Mouse (Mus musculus): ENCODE results near the gene Dnajc13. TPM values are rescaled to one million over a fixed set of nuclear protein-coding genes. Genes with fewer than 3 reads are reported as not detected.

Gene Dnajc13
- polyA plus RNA-seq, 1 experiment from 2014 or later, result 10.7 TPM

GRCm38 (mm10) chr9:104144314-104144996 lies 118.3 kb downstream of the Dnajc13 start:
- TF ChIP-seq CTCF (IDR thresholded peaks at IDR 0.05; ENCODE audit: low read depth), result peak; percentile 66
- TF ChIP-seq EP300 (optimal IDR thresholded peaks at IDR 0.05), result no peak
- 81% methylated on average over 8 of the region's 8 CpGs for WGBS
- Histone ChIP-seq H3K27ac (replicated peaks) (no peak overlapping the region), H3K4me1 (replicated peaks; ENCODE audit: control insufficient read depth, insufficient read depth) (no peaks in the 10 kb centered on the region), H3K4me2 (replicated peaks; ENCODE audit: low read depth) (no peak overlapping the region), H3K36me3 (ENCODE audit: control insufficient read depth, insufficient read depth, low read length) (no peaks in the 10 kb centered on the region), H3K9ac (ENCODE audit: low read length) (no peak overlapping the region), H3K4me3 (ENCODE audit: low read depth, low read length) (no peak overlapping the region), H3K9me3 (ENCODE audit: control insufficient read depth, low read length) (no peaks in the 10 kb centered on the region), H3K27me3 (ENCODE audit: control insufficient read depth, insufficient read depth, low read length) (no peaks in the 10 kb centered on the region)
- no peak for DNase-seq (ENCODE audit: low spot score)
- no peak for ATAC-seq (ENCODE audit: low FRiP score, low TSS enrichment)

- Histone ChIP-seq H3K4me2 (replicated peaks; ENCODE audit: low read depth) (no peak overlapping the region), H3K36me3 (ENCODE audit: control insufficient read depth, insufficient read depth, low read length) (no peaks in the 10 kb centered on the region), H3K9me3 (ENCODE audit: control insufficient read depth, low read length) (no peaks in the 10 kb centered on the region), H3K27me3 (ENCODE audit: control insufficient read depth, insufficient read depth, low read length) (no peaks in the 10 kb centered on the region), H3K4me3 (ENCODE audit: low read depth, low read length) (no peak overlapping the region), H3K4me1 (replicated peaks; ENCODE audit: control insufficient read depth, insufficient read depth) (no peaks in the 10 kb centered on the region), H3K27ac (replicated peaks) (no peak overlapping the region), H3K9ac (ENCODE audit: low read length) (no peak overlapping the region)
- ATAC-seq (ENCODE audit: low FRiP score, low TSS enrichment) (no peak), DNase-seq (ENCODE audit: low spot score) (no peak)
- TF ChIP-seq EP300 (optimal IDR thresholded peaks at IDR 0.05) (no peak), CTCF (IDR thresholded peaks at IDR 0.05; ENCODE audit: low read depth) (no peak)
- WGBS, result 53% methylated on average over 14 of the region's 14 CpGs
These were observed 119.9 kb downstream of the Dnajc13 start for GRCm38 (mm10) chr9:104142805-104143204.

GRCm38 (mm10) chr9:104140351-104140750 lies 122.4 kb downstream of the Dnajc13 start:
- ATAC-seq (ENCODE audit: low FRiP score, low TSS enrichment), result no peak
- TF ChIP-seq CTCF (IDR thresholded peaks at IDR 0.05; ENCODE audit: low read depth) (no peak), EP300 (optimal IDR thresholded peaks at IDR 0.05) (no peak)
- Histone ChIP-seq H3K9ac (ENCODE audit: low read length) (no peak overlapping the region), H3K36me3 (ENCODE audit: control insufficient read depth, insufficient read depth, low read length) (no peaks in the 10 kb centered on the region), H3K4me1 (replicated peaks; ENCODE audit: control insufficient read depth, insufficient read depth) (no peaks in the 10 kb centered on the region), H3K4me2 (replicated peaks; ENCODE audit: low read depth) (no peak overlapping the region), H3K4me3 (ENCODE audit: low read depth, low read length) (no peak overlapping the region), H3K9me3 (ENCODE audit: control insufficient read depth, low read length) (no peaks in the 10 kb centered on the region), H3K27ac (replicated peaks) (no peak overlapping the region), H3K27me3 (ENCODE audit: control insufficient read depth, insufficient read depth, low read length) (no peaks in the 10 kb centered on the region)
- no peak for DNase-seq (ENCODE audit: low spot score)
- 77% methylated on average over 6 of the region's 6 CpGs for WGBS

- no peaks in the 10 kb centered on the region for H3K27me3 ChIP-seq (ENCODE audit: control insufficient read depth, insufficient read depth, low read length)
- DNase-seq (ENCODE audit: low spot score), result peak; percentile 22
- no peaks in the 10 kb centered on the region for H3K36me3 ChIP-seq (ENCODE audit: control insufficient read depth, insufficient read depth, low read length)
- no peak for TF ChIP-seq CTCF (IDR thresholded peaks at IDR 0.05; ENCODE audit: low read depth)
- TF ChIP-seq EP300 (optimal IDR thresholded peaks at IDR 0.05), result no peak
- H3K4me3 ChIP-seq (ENCODE audit: low read depth, low read length), result no peak overlapping the region
- no peaks in the 10 kb centered on the region for H3K4me1 ChIP-seq (replicated peaks; ENCODE audit: control insufficient read depth, insufficient read depth)
- H3K9ac ChIP-seq (ENCODE audit: low read length), result no peak overlapping the region
- ATAC-seq (ENCODE audit: low FRiP score, low TSS enrichment), result peak; percentile 81; the same call in 1 of the 2 replicates
- no peaks in the 10 kb centered on the region for H3K9me3 ChIP-seq (ENCODE audit: control insufficient read depth, low read length)
- H3K4me2 ChIP-seq (replicated peaks; ENCODE audit: low read depth), result no peak overlapping the region
- WGBS, result 42% methylated on average over 9 of the region's 9 CpGs
- H3K27ac ChIP-seq (replicated peaks), result peak overlapping the region; percentile 45
These were observed 132.5 kb downstream of the Dnajc13 start for GRCm38 (mm10) chr9:104130141-104130755.

GRCm38 (mm10) chr9:104128110-104128509 lies 134.6 kb downstream of the Dnajc13 start:
- DNase-seq (ENCODE audit: low spot score) (no peak), ATAC-seq (ENCODE audit: low FRiP score, low TSS enrichment) (no peak)
- 62% methylated on average over 2 of the region's 2 CpGs for WGBS
- H3K27ac ChIP-seq (replicated peaks), result no peak overlapping the region
- no peak overlapping the region for H3K4me3 ChIP-seq (ENCODE audit: low read depth, low read length)
- H3K4me2 ChIP-seq (replicated peaks; ENCODE audit: low read depth), result no peak overlapping the region
- 0 out of 2 replicates have a peak, but pooled peaks cover 2% of the 10 kb centered on the region for H3K4me1 ChIP-seq (replicated peaks; ENCODE audit: control insufficient read depth, insufficient read depth)
- no peak overlapping the region for H3K9ac ChIP-seq (ENCODE audit: low read length)
- TF ChIP-seq EP300 (optimal IDR thresholded peaks at IDR 0.05) (no peak), CTCF (IDR thresholded peaks at IDR 0.05; ENCODE audit: low read depth) (no peak)
- no peaks in the 10 kb centered on the region for H3K36me3 ChIP-seq (ENCODE audit: control insufficient read depth, insufficient read depth, low read length)
- no peaks in the 10 kb centered on the region for H3K27me3 ChIP-seq (ENCODE audit: control insufficient read depth, insufficient read depth, low read length)
- H3K9me3 ChIP-seq (ENCODE audit: control insufficient read depth, low read length), result no peaks in the 10 kb centered on the region

- ATAC-seq (ENCODE audit: low FRiP score, low TSS enrichment) (no peak), DNase-seq (ENCODE audit: low spot score) (no peak)
- H3K27ac ChIP-seq (replicated peaks), result no peak within 1 kb of the TSS
- H3K4me2 ChIP-seq (replicated peaks; ENCODE audit: low read depth), result no peak within 1 kb of the TSS
- no peaks in the 10 kb centered on the region for H3K9me3 ChIP-seq (ENCODE audit: control insufficient read depth, low read length)
- no peak within 1 kb of the TSS for H3K4me3 ChIP-seq (ENCODE audit: low read depth, low read length)
- H3K27me3 ChIP-seq (ENCODE audit: control insufficient read depth, insufficient read depth, low read length), result no peaks in the 10 kb centered on the region
- TF ChIP-seq EP300 (optimal IDR thresholded peaks at IDR 0.05), result no peak
- no peak for TF ChIP-seq CTCF (IDR thresholded peaks at IDR 0.05; ENCODE audit: low read depth)
- WGBS, result 74% methylated on average over 3 of the region's 3 CpGs
- H3K36me3 ChIP-seq (ENCODE audit: control insufficient read depth, insufficient read depth, low read length), result no peaks in the 10 kb centered on the region
- H3K4me1 ChIP-seq (replicated peaks; ENCODE audit: control insufficient read depth, insufficient read depth), result 0 out of 2 replicates have a peak, but pooled peaks cover 2% of the 10 kb centered on the region
- H3K9ac ChIP-seq (ENCODE audit: low read length), result no peak within 1 kb of the TSS
These were observed 135.9 kb downstream of the Dnajc13 start, which contains the start of gene Ackr4 for GRCm38 (mm10) chr9:104126833-104127232. Ackr4 (minus strand) TSS chr9:104126933.
